Mouse (Mus musculus): ENCODE measurements at regions not wholly inside any gene's neighbourhood (a gene's known extent, or its start where the extent isn't known, plus 50 kb on each side); places are given as distances from the start of the nearest gene placed in this dataset.
"Not testable (repeated sequence)": the region's sequence is repeated elsewhere in the genome, so short reads cannot be mapped to it uniquely, and the experiment has no call there.

- Histone ChIP-seq H3K9ac (replicated peaks) (no peak overlapping the region), H3K4me1 (no peaks in the 10 kb centered on the region), H3K27ac (replicated peaks) (no peak overlapping the region), H3K9me3 (peaks cover 35% of the 10 kb centered on the region), H3K36me3 (no peaks in the 10 kb centered on the region), H3K4me2 (replicated peaks) (no peak overlapping the region), H3K27me3 (no peaks in the 10 kb centered on the region), H3K4me3 (no peak overlapping the region)
- ATAC-seq (replicated peaks), result no peak
- 88% methylated on average over 2 of the region's 2 CpGs for WGBS
These were observed 108.1 kb upstream of the Scaf8 start for GRCm38 (mm10) chr17:3006662-3007061.

GRCm38 (mm10) chr17:3007234-3007633 is 107.5 kb upstream of the Scaf8 start:
- WGBS, result 69% methylated on average over 2 of the region's 2 CpGs
- no peaks in the 10 kb centered on the region for H3K27me3 ChIP-seq
- no peak overlapping the region for H3K4me3 ChIP-seq
- H3K4me1 ChIP-seq, result no peaks in the 10 kb centered on the region
- no peak for ATAC-seq (replicated peaks)
- H3K9ac ChIP-seq (replicated peaks), result no peak overlapping the region
- H3K27ac ChIP-seq (replicated peaks), result no peak overlapping the region
- peaks cover 29% of the 10 kb centered on the region for H3K9me3 ChIP-seq
- no peaks in the 10 kb centered on the region for H3K36me3 ChIP-seq
- H3K4me2 ChIP-seq (replicated peaks), result no peak overlapping the region

GRCm38 (mm10) chr17:3009939-3010338 is 104.8 kb upstream of the Scaf8 start:
- no peaks in the 10 kb centered on the region for H3K4me1 ChIP-seq
- H3K9ac ChIP-seq (replicated peaks), result no peak overlapping the region
- H3K4me3 ChIP-seq, result no peak overlapping the region
- 64% methylated on average over 2 of the region's 2 CpGs for WGBS
- ATAC-seq (replicated peaks), result no peak
- no peak overlapping the region for H3K4me2 ChIP-seq (replicated peaks)
- H3K36me3 ChIP-seq, result no peaks in the 10 kb centered on the region
- H3K27ac ChIP-seq (replicated peaks), result no peak overlapping the region
- peaks cover 26% of the 10 kb centered on the region for H3K9me3 ChIP-seq
- H3K27me3 ChIP-seq, result no peaks in the 10 kb centered on the region

- H3K4me3 ChIP-seq, result no peak overlapping the region
- H3K9me3 ChIP-seq, result peaks cover 36% of the 10 kb centered on the region
- H3K36me3 ChIP-seq, result no peaks in the 10 kb centered on the region
- ATAC-seq (replicated peaks), result no peak
- no peak overlapping the region for H3K9ac ChIP-seq (replicated peaks)
- no peaks in the 10 kb centered on the region for H3K4me1 ChIP-seq
- 63% methylated on average over 1 of the region's 1 CpGs for WGBS
- no peaks in the 10 kb centered on the region for H3K27me3 ChIP-seq
- H3K4me2 ChIP-seq (replicated peaks), result no peak overlapping the region
- no peak overlapping the region for H3K27ac ChIP-seq (replicated peaks)
These were observed 102.7 kb upstream of the Scaf8 start for GRCm38 (mm10) chr17:3012045-3012444.

GRCm38 (mm10) chr17:3019631-3020391 is 95.0 kb upstream of the Scaf8 start:
- no peak overlapping the region for H3K27ac ChIP-seq (replicated peaks)
- WGBS, result 89% methylated on average over 2 of the region's 2 CpGs
- ATAC-seq (replicated peaks), result 0 out of 2 replicates have a peak, but pooled peaks have one; percentile 63
- no peaks in the 10 kb centered on the region for H3K36me3 ChIP-seq
- no peaks in the 10 kb centered on the region for H3K27me3 ChIP-seq
- no peak overlapping the region for H3K9ac ChIP-seq (replicated peaks)
- no peak overlapping the region for H3K4me2 ChIP-seq (replicated peaks)
- H3K4me1 ChIP-seq, result no peaks in the 10 kb centered on the region
- H3K9me3 ChIP-seq, result peaks cover 27% of the 10 kb centered on the region
- no peak overlapping the region for H3K4me3 ChIP-seq

GRCm38 (mm10) chr17:3020406-3020805 is 94.4 kb upstream of the Scaf8 start:
- Histone ChIP-seq H3K36me3 (no peaks in the 10 kb centered on the region), H3K4me1 (no peaks in the 10 kb centered on the region), H3K27ac (replicated peaks) (no peak overlapping the region), H3K27me3 (no peaks in the 10 kb centered on the region), H3K4me2 (replicated peaks) (no peak overlapping the region), H3K9me3 (peaks cover 22% of the 10 kb centered on the region), H3K4me3 (no peak overlapping the region), H3K9ac (replicated peaks) (no peak overlapping the region)
- no peak for ATAC-seq (replicated peaks)
- WGBS, result 84% methylated on average over 1 of the region's 1 CpGs

- Histone ChIP-seq H3K4me3 (no peak overlapping the region), H3K4me2 (replicated peaks) (no peak overlapping the region), H3K9me3 (peaks cover 14% of the 10 kb centered on the region; the same call in 1 of the 2 replicates), H3K9ac (replicated peaks) (no peak overlapping the region), H3K27ac (replicated peaks) (no peak overlapping the region), H3K27me3 (no peaks in the 10 kb centered on the region), H3K4me1 (no peaks in the 10 kb centered on the region), H3K36me3 (no peaks in the 10 kb centered on the region)
- WGBS, result 81% methylated on average over 5 of the region's 5 CpGs
- ATAC-seq (replicated peaks), result no peak
These were observed 92.4 kb upstream of the Scaf8 start for GRCm38 (mm10) chr17:3022245-3022935.

GRCm38 (mm10) chr17:3022936-3023247 is 91.9 kb upstream of the Scaf8 start:
- H3K36me3 ChIP-seq; H3K27ac ChIP-seq (replicated peaks); H3K27me3 ChIP-seq; H3K4me3 ChIP-seq; H3K4me2 ChIP-seq (replicated peaks); ATAC-seq (replicated peaks); H3K4me1 ChIP-seq; H3K9ac ChIP-seq (replicated peaks): not testable (repeated sequence)
- 51% methylated on average over 3 of the region's 3 CpGs for WGBS
- peaks cover 14% of the 10 kb centered on the region; the same call in 1 of the 2 replicates for H3K9me3 ChIP-seq

GRCm38 (mm10) chr17:3023426-3023825 is 91.3 kb upstream of the Scaf8 start:
- Histone ChIP-seq H3K9ac (replicated peaks) (no peak overlapping the region), H3K4me2 (replicated peaks) (no peak overlapping the region), H3K4me1 (no peaks in the 10 kb centered on the region), H3K27ac (replicated peaks) (no peak overlapping the region), H3K9me3 (peaks cover 14% of the 10 kb centered on the region; the same call in 1 of the 2 replicates), H3K36me3 (no peaks in the 10 kb centered on the region), H3K27me3 (no peaks in the 10 kb centered on the region), H3K4me3 (no peak overlapping the region)
- 100% methylated on average over 1 of the region's 1 CpGs for WGBS
- no peak for ATAC-seq (replicated peaks)

GRCm38 (mm10) chr17:3026859-3027258 is 87.9 kb upstream of the Scaf8 start:
- H3K36me3 ChIP-seq; H3K4me2 ChIP-seq (replicated peaks); H3K27ac ChIP-seq (replicated peaks); H3K9ac ChIP-seq (replicated peaks); H3K4me3 ChIP-seq; H3K4me1 ChIP-seq; H3K9me3 ChIP-seq; H3K27me3 ChIP-seq: not testable (repeated sequence)
- WGBS, result 43% methylated on average over 1 of the region's 1 CpGs
- ATAC-seq (replicated peaks), result peak; percentile 65

GRCm38 (mm10) chr17:3027376-3027775 is 87.4 kb upstream of the Scaf8 start:
- ATAC-seq (replicated peaks), result no peak
- Histone ChIP-seq H3K36me3 (no peaks in the 10 kb centered on the region), H3K4me1 (no peaks in the 10 kb centered on the region), H3K4me2 (replicated peaks) (no peak overlapping the region), H3K27ac (replicated peaks) (no peak overlapping the region), H3K27me3 (no peaks in the 10 kb centered on the region), H3K9me3 (peaks cover 5% of the 10 kb centered on the region; the same call in 1 of the 2 replicates), H3K9ac (replicated peaks) (no peak overlapping the region), H3K4me3 (no peak overlapping the region)
- 77% methylated on average over 4 of the region's 4 CpGs for WGBS

- not testable (repeated sequence) for H3K4me2 ChIP-seq (replicated peaks); H3K9ac ChIP-seq (replicated peaks); H3K27me3 ChIP-seq; H3K9me3 ChIP-seq; H3K4me3 ChIP-seq; H3K36me3 ChIP-seq; H3K27ac ChIP-seq (replicated peaks); H3K4me1 ChIP-seq
- peak; percentile 75 for ATAC-seq (replicated peaks)
- 48% methylated on average over 2 of the region's 2 CpGs for WGBS
These were observed 85.0 kb upstream of the Scaf8 start for GRCm38 (mm10) chr17:3029750-3030149.

Measured in forebrain, embryonic 15.5 days (tissue).